Mouse (Mus musculus): ENCODE measurements around the gene Rreb1. TPM values are rescaled to one million over a fixed set of nuclear protein-coding genes. Genes with fewer than 3 reads are reported as not detected.

Rreb1 gene
- total and polyA plus RNA-seq, 3 experiments, result 8.1 to 34.0 TPM; not detected in 1

GRCm38 (mm10) chr13:37792739-37793336, 14.6 kb downstream of the Rreb1 start:
- H3K27me3 ChIP-seq (ENCODE audit: control insufficient read depth in 1 of 2, insufficient read depth in 2 of 2, low read length in 2 of 2), result no peaks in the 10 kb centered on the region
- no peaks in the 10 kb centered on the region for H3K9me3 ChIP-seq (replicated peaks; ENCODE audit: insufficient read depth, low read length)
- H3K27ac ChIP-seq (ENCODE audit: control insufficient read depth, low read depth, low read length), result no peak overlapping the region
- peaks cover 0 to 3% of the 10 kb centered on the region in 2 experiments; a peak in 2 of 4 replicates for H3K4me1 ChIP-seq (ENCODE audit: control insufficient read depth in 1 of 2, insufficient read depth in 2 of 2, low read length in 2 of 2)
- no peaks in the 10 kb centered on the region; a peak in 1 of 4 replicates for H3K36me3 ChIP-seq (ENCODE audit: control insufficient read depth in 1 of 2, insufficient read depth in 2 of 2, low read length in 2 of 2)
- no peak overlapping the region for H3K9ac ChIP-seq (ENCODE audit: control insufficient read depth, low read depth, low read length, poor library complexity, severe bottlenecking)
- TF ChIP-seq GATA1 (IDR thresholded peaks at IDR 0.05; ENCODE audit: low read depth, low read length), result no peak
- no peak for TF ChIP-seq TCF12 (IDR thresholded peaks at IDR 0.05; ENCODE audit: low read depth, low read length)
- TF ChIP-seq ZNF384 (IDR thresholded peaks at IDR 0.05; ENCODE audit: low read depth, low read length), result no peak
- no peak for TF ChIP-seq TBP (IDR thresholded peaks at IDR 0.05; ENCODE audit: low read depth, low read length)
- H3K4me3 ChIP-seq (ENCODE audit: control insufficient read depth in 1 of 2, insufficient read depth in 1 of 2, low read depth in 2 of 2, low read length in 2 of 2), result no peak overlapping the region
- DNase-seq (ENCODE audit: low read depth, low spot score), result no peak
- H3K79me2 ChIP-seq (ENCODE audit: control insufficient read depth, insufficient read depth, low read length, poor library complexity), result no peaks in the 10 kb centered on the region

DNA sequence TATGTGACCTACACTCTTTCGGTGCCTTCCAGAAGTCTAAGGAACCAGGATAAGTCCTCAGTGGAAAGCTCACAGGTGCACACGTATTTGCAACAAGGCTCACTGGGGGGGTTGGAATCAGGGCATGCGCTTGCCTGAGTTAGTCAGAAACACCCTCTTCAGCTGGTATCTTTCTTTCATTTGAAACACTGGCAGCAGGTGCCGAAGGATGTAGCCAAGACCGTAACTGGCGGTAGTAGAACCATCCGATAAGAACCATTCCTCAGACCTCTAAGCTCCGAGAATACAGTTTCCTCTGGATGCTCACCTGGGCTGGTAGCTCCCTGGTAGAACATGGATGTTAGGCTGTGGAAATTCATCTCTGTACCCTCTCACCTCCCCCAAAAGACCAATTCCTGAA, 20.6 kb downstream of the Rreb1 start:
- H3K9ac ChIP-seq (ENCODE audit: control insufficient read depth, low read depth, low read length, poor library complexity, severe bottlenecking), result no peak overlapping the region
- no peak overlapping the region for H3K27ac ChIP-seq (ENCODE audit: control insufficient read depth, low read depth, low read length)
- H3K4me3 ChIP-seq (ENCODE audit: control insufficient read depth in 1 of 2, insufficient read depth in 1 of 2, low read depth in 2 of 2, low read length in 2 of 2), result no peak overlapping the region
- no peaks in the 10 kb centered on the region for H3K27me3 ChIP-seq (ENCODE audit: control insufficient read depth in 1 of 2, insufficient read depth in 2 of 2, low read length in 2 of 2)
- no peaks in the 10 kb centered on the region for H3K9me3 ChIP-seq (replicated peaks; ENCODE audit: insufficient read depth, low read length)
- TF ChIP-seq CHD2 (IDR thresholded peaks at IDR 0.05; ENCODE audit: low read length), result no peak
- TF ChIP-seq JUND (IDR thresholded peaks at IDR 0.05; ENCODE audit: low read depth, low read length), result no peak
- no peak for TF ChIP-seq POLR2AphosphoS2 (IDR thresholded peaks at IDR 0.05; ENCODE audit: low read length)
- no peak for TF ChIP-seq RAD21 (IDR thresholded peaks at IDR 0.05; ENCODE audit: low read depth, low read length)
- TF ChIP-seq ZNF384 (IDR thresholded peaks at IDR 0.05; ENCODE audit: low read depth, low read length), result no peak
- no peak for TF ChIP-seq GATA1 (IDR thresholded peaks at IDR 0.05; ENCODE audit: low read depth, low read length)
- TF ChIP-seq SMC3 (IDR thresholded peaks at IDR 0.05; ENCODE audit: low read depth, low read length), result no peak
- no peak for TF ChIP-seq EP300 (IDR thresholded peaks at IDR 0.05; ENCODE audit: low read depth in 1 of 2, low read length in 2 of 2)
- TF ChIP-seq ZMIZ1 (IDR thresholded peaks at IDR 0.05; ENCODE audit: low read depth, low read length), result no peak
- TF ChIP-seq MEF2A (IDR thresholded peaks at IDR 0.05; ENCODE audit: extremely low read depth, insufficient replicate concordance, low read depth, low read length, poor library complexity, severe bottlenecking), result no peak
- no peak for TF ChIP-seq ETS1 (IDR thresholded peaks at IDR 0.05; ENCODE audit: low read depth, low read length)
- TF ChIP-seq SIN3A (IDR thresholded peaks at IDR 0.05; ENCODE audit: low read length), result no peak
- no peak for TF ChIP-seq E2F4 (IDR thresholded peaks at IDR 0.05; ENCODE audit: borderline replicate concordance, low read depth, low read length)
- TF ChIP-seq UBTF (IDR thresholded peaks at IDR 0.05; ENCODE audit: borderline replicate concordance, insufficient read depth, low read depth, low read length), result no peak
- no peak for TF ChIP-seq POLR2A (IDR thresholded peaks at IDR 0.05; ENCODE audit: control insufficient read depth in 1 of 2, insufficient read depth in 1 of 2, low read depth in 1 of 2, low read length in 2 of 2, poor library complexity in 1 of 2)
- no peak for TF ChIP-seq MAFK (IDR thresholded peaks at IDR 0.05; ENCODE audit: borderline replicate concordance, low read depth, low read length)
- DNase-seq (ENCODE audit: low read depth, low spot score), result no peak
- no peaks in the 10 kb centered on the region for H3K79me2 ChIP-seq (ENCODE audit: control insufficient read depth, insufficient read depth, low read length, poor library complexity)
- H3K4me1 ChIP-seq (ENCODE audit: control insufficient read depth in 1 of 2, insufficient read depth in 2 of 2, low read length in 2 of 2), result peaks cover 7 to 12% of the 10 kb centered on the region in 2 experiments
- H3K36me3 ChIP-seq (ENCODE audit: control insufficient read depth in 1 of 2, insufficient read depth in 2 of 2, low read length in 2 of 2), result peaks cover 0 to 16% of the 10 kb centered on the region in 2 experiments; a peak in 2 of 4 replicates
